Mouse (Mus musculus) kidney, postnatal 10 days (tissue): ENCODE measurements around the gene Phxr2.
A peak's percentile ranks its signal among the peaks of the same experiment; 100 is the strongest.

Experiments
- DNase-seq: peaks from one replicate; pipeline ENCODE4 v3.0.0; 2021; ENCODE audit warnings: mixed read lengths

Phxr2 gene

DNA sequence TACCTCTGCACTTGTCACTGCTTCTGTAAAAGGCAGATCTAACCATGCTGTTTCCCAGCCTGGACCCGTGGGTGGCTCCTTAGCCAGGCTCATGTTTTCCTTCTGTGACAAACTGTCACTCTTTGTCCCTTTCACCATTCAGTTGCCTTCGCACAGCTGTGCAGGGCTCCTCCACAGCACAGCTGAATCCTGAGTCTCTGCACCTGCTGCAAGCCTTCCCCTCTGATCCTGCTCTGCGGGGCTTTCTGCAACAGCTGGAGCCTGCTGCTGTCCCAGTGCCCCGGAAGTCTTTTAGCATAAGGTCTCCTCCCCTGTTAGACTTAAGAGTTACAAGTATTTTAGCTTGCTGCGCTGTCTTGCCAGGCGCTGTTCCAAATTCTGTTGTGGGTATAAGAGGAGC is 6.1 kb upstream of the Phxr2 start:
- peak; percentile 74 for DNase-seq

DNA sequence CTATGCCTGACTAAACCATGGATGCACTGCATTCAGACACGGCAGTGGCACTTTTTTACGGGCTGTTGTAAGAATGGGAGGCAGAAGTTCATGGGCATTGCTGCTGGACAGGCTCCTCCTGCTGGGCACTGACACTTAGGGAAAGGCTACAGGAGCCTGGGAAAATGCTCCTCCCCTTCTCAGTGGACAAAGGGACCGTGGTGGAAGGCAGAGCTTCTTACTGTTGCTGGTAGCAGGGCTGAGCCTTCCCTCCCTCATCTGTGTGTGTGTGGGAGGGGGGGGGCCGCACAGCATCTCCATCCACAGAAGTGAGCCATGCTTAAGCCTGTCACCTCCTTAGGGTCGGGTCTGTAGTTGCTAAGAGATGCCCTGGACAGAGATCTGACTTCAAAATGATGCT is 5.2 kb upstream of the Phxr2 start:
- no peak for DNase-seq

DNA sequence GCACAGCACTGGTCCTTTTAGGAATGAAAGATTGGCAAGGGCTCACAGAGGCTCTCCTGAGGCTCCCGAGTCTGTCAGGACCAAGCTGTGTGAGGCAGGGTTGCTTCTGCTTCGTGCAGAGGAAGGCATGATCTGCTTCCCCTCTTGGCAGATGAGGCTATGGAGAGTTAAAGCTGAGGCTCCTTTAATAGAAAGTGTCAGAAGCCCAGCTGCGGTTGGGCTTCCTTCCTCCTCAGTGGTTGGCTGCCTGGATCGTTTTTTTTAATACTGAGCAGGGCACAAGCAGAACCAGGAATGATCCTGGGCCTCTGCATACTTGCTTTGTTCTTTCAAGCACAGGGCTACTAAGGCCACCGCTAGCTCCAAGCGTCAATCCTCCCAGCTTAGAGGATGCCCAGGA is 4.5 kb upstream of the Phxr2 start:
- peak; percentile 41 for DNase-seq

DNA sequence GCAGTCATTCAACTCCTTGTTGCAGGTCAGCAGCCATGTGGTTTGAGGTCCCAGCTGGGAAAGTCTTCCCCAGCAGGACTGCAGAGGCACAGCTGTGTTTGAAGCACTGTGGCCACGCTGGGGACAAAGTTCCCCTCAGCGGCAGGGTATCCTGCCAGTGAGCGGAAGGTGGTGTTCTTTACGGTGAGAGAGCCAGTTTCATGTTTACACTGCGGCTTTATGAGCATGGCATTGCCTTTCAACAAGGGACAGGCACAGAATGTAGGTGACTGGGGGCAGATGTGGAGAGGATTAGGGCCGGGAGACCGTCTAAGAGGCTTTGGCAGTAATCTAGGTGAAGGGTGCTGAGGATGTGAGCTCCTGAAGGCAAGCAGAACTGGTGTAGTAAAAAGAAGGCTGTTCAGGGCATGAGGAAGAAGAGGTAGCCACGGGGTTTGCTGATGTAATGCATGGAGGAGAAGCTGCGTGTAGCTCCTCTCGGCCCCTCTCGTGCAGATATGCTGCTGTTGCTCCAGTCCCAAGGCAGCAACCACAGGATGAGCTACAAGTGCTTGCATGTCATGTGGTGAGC is 1.7 kb upstream of the Phxr2 start:
- no peak for DNase-seq

DNA sequence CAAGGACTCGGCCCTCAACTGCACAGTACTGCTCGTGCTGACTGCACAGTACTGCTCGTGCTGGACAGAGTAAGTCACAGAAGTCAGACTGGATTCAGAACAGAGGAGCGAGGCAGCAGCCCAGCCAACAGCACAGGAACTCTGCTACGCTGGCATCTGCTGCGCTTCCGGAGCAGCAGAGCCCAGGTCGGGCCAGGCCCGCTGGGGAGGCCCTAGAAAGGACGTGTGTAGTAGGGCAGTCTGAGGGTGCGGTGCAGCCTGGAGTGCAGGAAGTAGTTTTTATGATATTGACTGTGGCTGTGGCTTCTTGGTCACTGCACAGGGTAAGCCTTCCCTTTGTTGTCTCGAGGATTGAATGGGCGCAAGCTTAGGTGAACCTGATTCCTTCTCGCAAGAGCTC is 829 bp upstream of the Phxr2 start:
- DNase-seq, result no peak

DNA sequence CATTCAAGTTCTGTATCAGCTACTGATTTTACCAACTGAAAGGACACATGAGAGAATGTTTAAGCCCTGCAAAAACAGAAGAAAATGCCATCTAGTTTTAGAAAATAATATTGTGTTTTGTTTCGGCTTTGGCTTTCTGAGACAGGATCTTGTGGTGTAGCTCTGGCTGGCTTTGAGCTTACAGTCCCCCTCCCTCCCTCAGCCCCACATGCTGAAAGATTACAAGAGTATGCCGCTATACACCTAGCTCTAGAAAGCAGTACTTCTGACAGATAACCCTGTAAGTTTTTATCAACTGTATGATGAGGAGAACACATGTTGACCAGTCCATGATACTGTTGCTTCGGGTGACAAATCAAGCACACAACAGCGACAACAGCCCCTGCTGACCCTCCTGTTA is 6.7 kb downstream of the Phxr2 start:
- no peak for DNase-seq

DNA sequence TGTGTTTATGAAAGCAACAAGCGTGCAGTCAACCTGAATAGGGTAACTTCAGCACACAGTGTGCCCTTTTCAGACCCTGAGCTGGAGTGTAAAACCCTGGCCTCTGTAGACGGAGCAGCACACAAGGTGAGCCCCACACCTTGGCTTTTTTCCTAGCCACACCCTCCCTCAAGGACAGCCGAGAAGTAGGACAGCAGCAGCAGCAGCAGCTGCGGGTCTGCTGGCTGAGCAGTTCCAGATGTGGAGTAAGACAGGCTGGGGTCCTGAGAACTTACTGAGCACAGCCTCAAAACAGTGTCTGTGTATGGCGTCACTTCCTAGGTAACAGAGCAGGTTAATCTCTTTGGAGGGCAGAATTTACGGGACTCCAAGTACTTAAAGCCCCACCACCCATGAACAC is 7.4 kb downstream of the Phxr2 start:
- DNase-seq, result no peak

DNA sequence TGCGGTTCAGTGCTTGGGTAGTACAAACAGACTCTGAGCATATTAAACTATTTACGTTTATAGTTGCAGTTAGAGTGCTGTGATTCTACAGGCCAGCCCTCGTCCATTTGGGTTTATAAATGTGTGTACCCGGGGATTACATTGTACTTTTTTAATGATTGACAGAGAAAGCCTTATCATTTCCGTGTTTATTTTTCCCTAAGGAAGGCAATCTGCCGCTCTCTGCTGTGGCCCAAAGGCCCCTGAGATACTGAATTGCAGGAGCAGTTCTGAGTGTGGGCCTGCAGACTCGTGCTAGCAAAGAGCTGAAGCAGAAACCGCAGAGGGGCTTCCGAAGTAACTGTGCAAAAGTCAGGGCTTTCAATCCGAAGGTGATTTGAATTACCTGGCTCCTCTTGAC is 8.2 kb downstream of the Phxr2 start:
- no peak for DNase-seq

DNA sequence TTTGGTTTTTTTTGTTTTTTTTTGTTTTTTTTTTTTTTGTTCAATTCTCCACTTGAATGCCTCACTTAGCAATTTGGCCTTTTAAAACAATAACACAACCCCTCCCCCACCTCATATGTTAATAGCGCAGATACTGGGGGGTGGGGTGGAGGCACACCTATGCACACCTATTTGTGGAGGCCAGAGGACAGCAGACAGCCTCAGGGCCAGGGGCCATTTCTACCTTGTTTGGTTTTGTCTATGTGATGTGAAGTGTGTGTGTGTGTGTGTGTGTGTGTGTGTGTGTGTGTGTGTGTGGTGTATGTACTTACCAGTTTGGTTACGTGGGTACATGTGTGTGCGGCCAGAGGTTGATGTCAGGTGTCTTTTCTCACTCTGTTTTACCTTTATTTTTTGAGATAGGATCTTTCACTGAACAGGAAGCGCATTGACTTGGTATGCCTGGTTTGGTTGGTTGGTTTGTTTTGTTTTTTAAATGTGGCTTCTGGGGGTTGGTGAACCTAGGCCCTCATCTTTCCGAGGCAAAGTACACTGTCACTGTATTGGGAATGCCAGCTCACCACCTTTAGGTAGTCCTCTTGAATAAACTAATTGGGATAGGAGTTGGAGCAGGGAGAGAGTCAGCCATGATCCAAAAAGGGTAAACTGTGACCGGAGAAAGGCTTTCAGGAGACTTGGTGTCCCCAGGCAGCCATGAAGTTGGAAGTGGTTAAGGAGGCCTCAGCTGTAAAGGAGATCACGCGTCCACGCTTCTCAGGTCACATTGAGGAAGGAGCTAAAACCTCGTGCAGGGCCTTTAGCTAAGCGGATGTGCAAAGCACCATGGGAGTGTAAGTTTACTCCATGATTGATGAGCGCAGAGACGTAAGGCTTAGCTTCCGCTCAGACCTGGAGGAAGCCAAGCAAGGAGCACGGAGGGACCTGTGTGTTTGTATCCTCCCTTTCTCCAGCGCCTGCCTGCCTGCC is 9.2 kb downstream of the Phxr2 start:
- DNase-seq, result no peak

DNA sequence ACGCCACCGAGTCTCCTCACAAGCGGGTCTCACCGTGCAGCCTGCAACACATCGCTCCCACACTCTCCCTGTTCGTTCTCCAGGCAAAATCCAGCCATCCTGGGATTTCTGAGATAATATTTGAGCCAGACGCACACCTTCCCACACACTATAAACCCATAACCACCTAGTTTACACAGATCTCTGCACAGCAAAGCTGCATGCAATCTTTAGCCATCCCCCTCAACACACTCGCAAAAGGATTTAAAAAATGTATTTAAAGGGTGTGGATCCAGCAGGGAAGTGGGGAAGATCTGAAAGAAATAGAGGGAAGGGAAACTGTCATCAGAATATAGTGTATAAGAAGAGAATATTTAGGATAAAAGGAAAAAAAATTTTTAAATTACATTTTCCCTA is 9.9 kb downstream of the Phxr2 start:
- no peak for DNase-seq

DNA sequence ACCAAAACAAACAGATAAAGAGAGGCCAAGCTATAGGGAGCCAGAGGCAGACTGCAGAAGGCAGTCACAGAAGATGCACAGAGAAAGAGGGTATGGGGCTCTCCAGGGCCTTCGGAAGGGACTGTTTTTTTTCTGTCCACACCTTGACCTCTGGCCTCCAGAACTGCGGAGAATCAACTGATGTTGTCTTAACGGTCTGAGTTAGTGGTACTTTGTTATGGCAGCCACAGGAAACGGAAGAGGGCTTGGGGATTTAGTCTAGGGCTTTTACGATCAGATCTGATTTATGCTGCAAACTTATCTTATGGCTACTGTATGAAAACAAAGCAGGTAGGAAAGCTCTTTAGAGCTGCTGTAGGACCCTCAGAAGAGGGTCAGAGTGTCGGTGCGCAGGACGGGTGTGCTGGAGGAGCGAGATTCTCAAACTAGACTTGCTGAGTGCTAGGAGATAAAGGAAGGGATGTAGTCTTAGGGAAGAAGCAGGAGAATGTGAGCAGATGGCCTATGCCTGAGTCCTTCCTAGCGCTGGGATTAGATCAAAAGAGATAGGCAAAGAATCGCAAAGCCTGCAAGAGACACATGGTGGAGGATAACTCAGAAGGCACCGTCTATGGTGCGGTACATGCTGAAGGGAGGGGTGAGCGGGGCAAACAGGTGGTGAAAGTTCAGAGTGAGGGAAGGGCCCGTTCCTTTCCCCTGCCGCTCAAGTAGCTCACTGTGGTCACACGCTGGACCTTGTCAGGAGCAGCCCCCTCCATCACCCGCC is 10.5 kb downstream of the Phxr2 start:
- DNase-seq, result no peak

DNA sequence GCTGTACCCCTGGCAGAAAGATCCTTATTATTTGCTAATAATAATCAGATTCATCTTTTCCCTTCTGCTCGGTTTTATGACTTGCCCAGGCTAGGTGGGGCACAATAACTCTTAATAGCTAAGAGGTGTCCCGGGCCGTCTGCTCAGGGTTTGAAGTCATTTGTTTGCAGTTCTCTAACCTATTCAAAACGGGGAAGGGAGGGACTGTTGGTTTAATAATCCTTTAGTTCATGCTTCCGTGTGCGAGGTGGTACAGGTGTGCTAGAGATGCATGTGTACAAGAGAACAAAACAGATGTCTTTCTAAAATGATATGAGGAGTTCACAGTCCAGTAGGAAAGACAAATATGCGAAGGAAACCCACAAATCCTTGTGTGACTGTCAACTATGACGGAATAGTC is 11.8 kb downstream of the Phxr2 start:
- no peak for DNase-seq

DNA sequence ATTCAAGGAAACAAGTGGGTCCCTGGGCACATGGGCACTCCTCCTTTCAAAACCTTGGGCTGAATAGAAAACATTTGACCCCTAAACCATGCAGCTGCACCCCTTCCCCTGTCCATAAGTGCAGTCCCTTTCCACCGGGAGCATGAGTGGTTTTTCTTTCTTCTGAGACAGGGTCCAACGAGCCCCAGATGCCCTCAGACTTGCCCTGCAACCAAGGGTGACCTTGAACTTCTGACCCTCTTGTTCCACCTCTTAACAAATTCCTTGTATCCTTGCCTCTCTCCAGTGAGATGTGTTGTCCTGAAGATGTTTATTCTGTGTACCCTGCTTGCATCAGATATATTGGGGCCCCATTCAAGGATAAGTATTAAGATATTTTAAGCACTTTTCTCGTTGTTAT is 12.6 kb downstream of the Phxr2 start:
- DNase-seq, result no peak

DNA sequence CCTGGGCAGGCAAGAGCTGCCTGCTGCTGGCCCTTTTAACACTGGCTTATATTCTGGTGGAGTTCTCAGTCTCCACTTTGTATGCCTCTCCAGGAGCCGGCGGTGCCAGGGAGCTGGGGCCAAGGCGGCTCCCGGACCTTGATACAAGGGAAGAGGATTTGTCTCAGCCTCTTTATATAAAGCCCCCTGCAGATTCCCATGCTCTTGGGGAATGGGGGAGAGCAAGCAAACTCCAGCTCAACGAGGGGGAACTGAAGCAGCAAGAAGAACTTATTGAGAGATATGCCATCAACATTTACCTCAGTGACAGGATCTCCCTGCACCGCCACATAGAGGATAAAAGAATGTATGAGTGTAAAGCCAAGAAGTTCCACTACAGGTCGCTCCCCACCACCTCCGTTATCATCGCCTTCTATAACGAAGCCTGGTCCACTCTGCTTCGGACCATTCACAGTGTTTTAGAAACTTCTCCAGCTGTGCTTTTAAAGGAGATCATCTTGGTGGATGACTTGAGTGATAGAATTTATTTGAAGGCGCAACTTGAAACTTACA is 17.6 kb downstream of the Phxr2 start:
- DNase-seq, result no peak

DNA sequence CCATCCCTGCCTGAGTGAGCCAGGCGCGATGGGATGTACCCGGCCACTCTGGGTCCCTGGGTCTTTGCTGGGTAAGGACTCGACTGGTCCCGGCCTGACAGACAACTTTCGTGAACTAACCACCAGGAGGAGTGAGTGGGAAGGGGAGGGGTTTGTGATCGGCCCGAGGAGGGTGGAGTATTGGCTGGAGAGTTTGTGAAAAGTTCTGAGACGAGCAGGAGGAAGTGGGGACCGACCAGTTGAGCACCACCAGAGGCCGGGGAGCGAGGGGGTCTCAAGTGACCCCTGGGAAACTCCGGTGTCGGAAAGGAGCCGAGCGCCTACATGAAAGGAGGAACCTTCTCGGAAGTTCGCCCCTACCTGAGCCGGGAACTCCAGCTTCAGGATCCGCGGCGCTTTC is 18.2 kb downstream of the Phxr2 start, which contains the start of gene Galnt4:
Gene Galnt4 (plus strand): TSS at position 196 of the 400 bp plus-strand sequence.
- DNase-seq, result peak; percentile 85

DNA sequence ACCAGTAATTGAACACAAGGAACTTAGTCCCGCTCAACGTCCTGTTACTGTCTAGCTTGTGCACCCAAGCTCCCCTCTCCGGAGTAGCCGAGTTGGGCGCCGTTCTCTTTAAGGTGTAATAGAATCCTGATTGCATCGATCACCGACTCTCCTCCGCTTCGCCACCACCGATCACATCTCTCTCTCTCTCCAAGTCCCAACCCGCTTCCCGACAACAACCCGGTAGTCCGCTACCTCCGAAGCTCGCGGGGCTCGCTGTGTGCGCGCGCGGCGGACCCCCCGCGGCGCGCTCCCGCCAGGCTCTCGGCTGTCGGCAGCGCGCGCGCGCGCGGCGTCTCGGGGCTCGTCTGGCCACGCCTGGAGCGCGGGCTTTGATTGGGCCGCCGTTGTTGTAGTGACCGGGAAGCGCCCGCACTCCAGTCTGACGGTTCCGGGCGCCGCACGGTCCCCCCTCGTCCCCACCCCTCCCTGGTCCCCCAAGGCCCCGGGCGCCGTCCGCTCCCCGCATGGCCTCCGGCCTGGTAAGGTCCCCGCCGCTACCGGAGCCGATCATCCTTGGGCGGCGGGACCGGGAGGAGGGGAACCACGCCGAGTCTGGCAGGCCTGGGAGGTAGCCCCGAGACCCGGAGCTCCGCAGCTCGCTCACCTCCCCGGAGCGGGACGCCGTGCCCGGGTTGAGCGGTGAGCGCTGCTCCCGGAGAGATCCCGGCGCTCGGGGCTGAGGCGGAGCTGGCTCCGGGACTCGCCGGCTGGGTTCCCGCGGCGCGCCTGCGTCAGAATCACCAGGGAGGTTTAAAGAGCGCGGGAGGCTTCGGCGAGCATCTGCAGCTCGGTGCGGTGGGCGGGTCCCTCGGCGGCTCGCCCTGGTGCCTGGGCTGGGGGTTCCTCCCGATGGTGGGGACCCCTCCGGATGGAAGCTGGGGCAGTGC is 19.2 kb downstream of the Phxr2 start, which contains the start of gene Poc1b:
Gene Poc1b (plus strand): TSS at position 334 of the 929 bp plus-strand sequence.
- peak; percentile 93 for DNase-seq

DNA sequence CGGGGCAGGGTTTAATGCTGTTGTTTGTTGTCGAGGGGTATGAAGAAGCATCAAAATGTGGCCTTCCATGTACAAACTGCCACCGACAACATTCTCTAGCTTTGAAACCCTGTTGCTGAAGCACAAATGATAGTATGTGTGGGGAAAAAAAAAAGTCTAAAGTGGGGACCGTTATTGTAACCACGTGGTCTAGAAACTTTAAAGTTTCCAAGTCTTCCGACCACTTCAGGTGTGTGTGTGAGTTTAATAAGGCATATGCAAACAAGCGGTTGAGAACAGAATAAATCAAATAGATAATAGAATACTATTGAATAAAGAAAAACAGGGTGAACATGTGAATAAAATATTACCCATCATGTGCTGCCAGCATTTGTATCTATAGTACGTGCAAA is 19.8 kb downstream of the Phxr2 start:
- DNase-seq, result no peak

DNA sequence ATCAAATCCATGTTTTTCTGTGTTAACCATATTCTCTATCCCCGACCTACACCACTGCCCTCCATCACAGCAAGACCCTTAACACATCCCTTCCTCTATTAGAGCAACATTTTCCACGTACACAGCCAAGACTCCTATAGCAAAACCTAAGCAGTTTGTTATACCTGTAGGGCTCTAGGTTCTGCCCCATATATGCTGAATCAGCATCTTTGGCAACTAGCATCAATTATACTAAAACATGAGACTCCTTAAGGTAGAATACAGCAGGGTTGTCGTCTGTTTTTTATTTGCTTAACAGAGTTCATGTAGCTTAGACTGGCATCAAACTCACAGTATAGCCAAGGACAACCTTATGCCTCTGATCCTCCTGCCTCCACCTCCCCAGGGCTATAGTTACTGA is 20.6 kb downstream of the Phxr2 start:
- no peak for DNase-seq

DNA sequence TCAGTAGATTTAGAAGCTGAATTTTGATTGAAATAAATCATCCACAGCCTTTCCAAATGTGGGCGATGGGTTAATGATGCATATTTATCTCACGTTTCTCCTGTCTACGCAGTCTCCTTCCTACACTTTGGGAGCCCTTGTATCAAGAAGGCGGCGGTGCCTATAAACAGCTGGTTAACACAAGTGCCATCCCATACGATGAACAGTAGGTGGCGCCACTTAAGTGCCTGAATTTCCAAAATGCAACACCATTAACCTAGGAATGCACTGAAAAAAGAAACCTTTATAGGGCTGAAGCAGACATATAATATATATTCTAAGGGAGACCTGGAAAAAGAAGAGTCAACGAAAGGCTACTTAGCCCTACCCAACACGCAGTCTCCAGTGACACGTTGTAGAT is 28.8 kb downstream of the Phxr2 start:
- DNase-seq, result peak; percentile 57

DNA sequence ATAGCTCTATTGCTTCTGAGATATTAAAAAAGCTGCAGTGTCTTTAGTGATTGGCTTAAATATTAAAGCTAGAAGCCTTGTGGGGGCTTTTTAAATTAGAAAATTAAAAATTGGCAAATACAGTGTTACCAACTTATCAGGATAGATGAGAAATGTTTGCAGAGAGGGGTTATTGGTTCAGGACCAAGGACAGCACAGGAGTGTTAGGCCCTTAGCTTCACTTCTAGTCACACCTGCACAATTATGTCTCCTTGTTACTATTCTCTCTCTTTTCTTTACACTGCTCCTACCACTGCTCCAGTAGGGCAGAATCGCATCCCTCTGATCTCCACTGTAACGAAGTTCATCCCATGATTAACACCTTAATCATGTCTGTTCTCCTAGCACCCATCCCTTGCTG is 31.0 kb downstream of the Phxr2 start:
- DNase-seq, result no peak

DNA sequence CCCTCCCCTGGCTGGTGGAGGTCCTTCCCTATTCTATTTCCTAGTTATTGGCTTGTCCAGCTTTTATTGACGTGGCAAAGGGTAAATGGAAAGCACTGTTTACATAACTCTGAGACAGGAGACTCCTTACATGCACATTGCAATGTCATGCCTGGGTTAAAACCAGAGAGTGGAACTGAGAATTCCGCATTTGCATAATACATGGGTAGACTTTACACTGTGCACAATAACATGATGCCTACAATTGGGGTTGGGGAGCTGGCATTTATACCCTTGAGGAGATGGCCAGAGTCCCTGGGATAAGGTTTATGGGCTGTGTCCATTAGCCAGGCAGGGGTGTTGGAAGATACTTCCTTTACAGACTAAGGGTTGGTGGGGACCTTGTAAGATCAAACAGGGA is 32.8 kb downstream of the Phxr2 start:
- no peak for DNase-seq

DNA sequence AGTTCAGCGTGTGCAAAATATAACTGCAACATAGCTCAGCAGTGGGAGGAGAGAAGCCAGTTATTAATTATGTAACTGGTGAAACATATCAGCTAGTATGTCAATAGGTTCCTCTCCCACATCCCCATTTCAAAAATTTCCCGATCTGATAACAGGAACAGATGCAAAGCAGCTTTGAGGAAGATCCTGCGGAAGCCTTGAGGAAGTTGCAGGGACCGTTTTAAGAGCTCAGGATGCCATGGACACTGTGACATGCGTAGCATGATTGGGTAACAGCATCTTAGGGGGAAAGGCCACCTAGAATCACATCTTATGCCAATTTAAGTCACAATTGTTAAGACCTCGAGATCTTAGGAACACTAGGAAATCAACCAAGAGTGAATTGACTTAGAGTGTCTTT is 36.2 kb downstream of the Phxr2 start:
- DNase-seq, result no peak
